ENCODE assay signal across 21 mouse cellular contexts in the genomic region with DNA sequence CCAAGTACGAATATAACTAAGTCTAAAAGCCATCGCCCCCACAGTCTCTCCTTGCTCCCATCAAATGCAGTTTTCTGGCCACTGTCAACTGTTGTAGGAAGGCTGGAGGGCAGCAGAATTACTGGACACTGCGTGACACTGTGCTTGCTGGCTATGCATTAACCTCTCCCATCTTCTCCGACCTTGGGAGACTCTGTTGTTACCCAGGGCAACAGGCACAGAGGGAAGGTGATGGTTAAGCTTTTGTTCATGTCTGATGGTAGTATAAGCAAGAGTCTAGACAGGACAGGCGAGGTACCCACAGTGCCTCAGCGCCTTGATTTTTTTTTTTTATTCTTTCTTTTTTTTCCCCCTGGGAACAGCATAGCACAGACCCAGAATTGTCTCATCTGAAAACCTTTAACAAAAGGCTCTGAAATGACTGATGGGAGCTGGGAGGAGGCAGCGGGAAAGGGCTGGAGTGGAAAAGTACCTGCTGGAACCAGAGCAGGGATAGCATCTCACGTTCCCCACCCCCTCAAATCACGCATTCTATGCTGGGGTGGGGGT.
A peak's percentile ranks its signal among the peaks of the same experiment; 100 is the strongest.
DNase-seq lines count a peak whose midpoint lies in the region; ATAC-seq and TF ChIP-seq lines count a peak whose summit lies in the region.
"Had no signal": no experiment of that assay in that cellular context is flagged by ENCODE, and none has a peak within 500 bp of the region (broad histone marks: within the 10 kb centered on the region; RNA-seq: fewer than 3 reads in every experiment).

No protein-coding gene starts in this region.

- peaks cover 18% of the 10 kb centered on the region for H3K4me1 ChIP-seq in midbrain, embryonic 10.5 days
- no peaks in the 10 kb centered on the region; the same call in 1 of the 2 replicates for H3K4me1 ChIP-seq in midbrain, embryonic 11.5 days (ENCODE audit: control insufficient read depth, insufficient read depth, low read length)
- H3K4me1 ChIP-seq in embryonic facial prominence, embryonic 10.5 days, result peaks cover 19% of the 10 kb centered on the region
- H3K4me1 ChIP-seq in hindbrain, postnatal 0 days (ENCODE audit: insufficient read depth, low read length), result no peaks in the 10 kb centered on the region
- H3K4me1 ChIP-seq: heart, embryonic 10.5 days; liver, embryonic 13.5 days had no signal

- peak overlapping the region; percentile 69; the same call in 1 of the 2 replicates for H3K27ac ChIP-seq in midbrain, embryonic 10.5 days (replicated peaks)
- H3K27ac ChIP-seq in midbrain, embryonic 11.5 days (ENCODE audit: low read depth, low read length), result no peak overlapping the region
- H3K27ac ChIP-seq in embryonic facial prominence, embryonic 10.5 days (replicated peaks), result 0 out of 2 replicates have a peak overlapping the region, but pooled peaks have one; percentile 27
- H3K27ac ChIP-seq in hindbrain, postnatal 0 days, result no peak overlapping the region
- H3K27ac ChIP-seq: embryonic facial prominence, embryonic 13.5 days; heart, embryonic 10.5 days; limb, embryonic 12.5 days; liver, embryonic 13.5 days had no signal

- no peaks in the 10 kb centered on the region for H3K9me3 ChIP-seq in midbrain, embryonic 10.5 days (replicated peaks)
- H3K9me3 ChIP-seq in midbrain, embryonic 11.5 days (ENCODE audit: control insufficient read depth, low read length), result no peaks in the 10 kb centered on the region
- no peaks in the 10 kb centered on the region for H3K9me3 ChIP-seq in embryonic facial prominence, embryonic 10.5 days
- H3K9me3 ChIP-seq in hindbrain, postnatal 0 days (ENCODE audit: low read length), result no peaks in the 10 kb centered on the region
- H3K9me3 ChIP-seq: embryonic facial prominence, embryonic 13.5 days; heart, embryonic 10.5 days; limb, embryonic 12.5 days; liver, embryonic 13.5 days had no signal

- TF ChIP-seq CTCF in hindbrain, postnatal 0 days (IDR thresholded peaks at IDR 0.05; ENCODE audit: low read depth), result no peak

- WGBS in midbrain, embryonic 10.5 days, result 81% methylated on average over 9 of the region's 9 CpGs
- 73% methylated on average over 9 of the region's 9 CpGs for WGBS in midbrain, embryonic 11.5 days
- 69% methylated on average over 9 of the region's 9 CpGs for WGBS in embryonic facial prominence, embryonic 10.5 days
- 41% methylated on average over 9 of the region's 9 CpGs for WGBS in hindbrain, postnatal 0 days

- H3K4me3 ChIP-seq in midbrain, embryonic 10.5 days, result no peak overlapping the region
- no peak overlapping the region for H3K4me3 ChIP-seq in midbrain, embryonic 11.5 days (ENCODE audit: low read depth, low read length)
- H3K4me3 ChIP-seq in embryonic facial prominence, embryonic 10.5 days, result no peak overlapping the region
- H3K4me3 ChIP-seq in hindbrain, postnatal 0 days (ENCODE audit: low read length), result no peak overlapping the region
- H3K4me3 ChIP-seq: embryonic facial prominence, embryonic 13.5 days; erythroblast, embryonic 14.5 days; heart, embryonic 10.5 days; limb, embryonic 12.5 days; liver, embryonic 13.5 days had no signal

- no peak for DNase-seq in midbrain, embryonic 10.5 days (ENCODE audit: low spot score)
- DNase-seq in midbrain, embryonic 11.5 days (ENCODE audit: low spot score, missing footprints), result no peak
- no peak for DNase-seq in embryonic facial prominence, embryonic 10.5 days (ENCODE audit: low spot score)
- no peak for DNase-seq in hindbrain, postnatal 0 days (ENCODE audit: low spot score)
- no peak for DNase-seq in layer of hippocampus, adult 9-11 months
- no peak for DNase-seq in thymus, postnatal 0 days (ENCODE audit: low spot score)
- DNase-seq in retina, postnatal 1 day, result no peak
- DNase-seq: adrenal gland, postnatal 25 days; cerebellum, adult 11 months; cerebellum, adult 9-11 months; heart, postnatal 4 days; kidney, adult 9 months; kidney, postnatal 25 days; liver, embryonic 13.5 days; lung, adult 2 months; lung, postnatal 14 days; right cerebral cortex, postnatal 14 days had no signal

- no peak overlapping the region for H3K9ac ChIP-seq in midbrain, embryonic 11.5 days (ENCODE audit: low read length)
- H3K9ac ChIP-seq in hindbrain, postnatal 0 days (replicated peaks; ENCODE audit: low read length), result no peak overlapping the region
- H3K9ac ChIP-seq: embryonic facial prominence, embryonic 13.5 days; limb, embryonic 12.5 days; liver, embryonic 13.5 days had no signal

- no peaks in the 10 kb centered on the region for H3K27me3 ChIP-seq in midbrain, embryonic 10.5 days (ENCODE audit: low read depth, poor library complexity, severe bottlenecking)
- H3K27me3 ChIP-seq in midbrain, embryonic 11.5 days (ENCODE audit: control insufficient read depth, insufficient read depth, low read length), result no peaks in the 10 kb centered on the region
- H3K27me3 ChIP-seq in embryonic facial prominence, embryonic 10.5 days (replicated peaks; ENCODE audit: low read depth, poor library complexity, severe bottlenecking), result no peaks in the 10 kb centered on the region
- no peaks in the 10 kb centered on the region for H3K27me3 ChIP-seq in hindbrain, postnatal 0 days (ENCODE audit: insufficient read depth, low read length)
- H3K27me3 ChIP-seq: embryonic facial prominence, embryonic 13.5 days; limb, embryonic 12.5 days; liver, embryonic 13.5 days had no signal

- no peak overlapping the region for H3K4me2 ChIP-seq in midbrain, embryonic 11.5 days
- H3K4me2 ChIP-seq in hindbrain, postnatal 0 days (ENCODE audit: low read depth, low read length), result no peak overlapping the region
- H3K4me2 ChIP-seq: embryonic facial prominence, embryonic 13.5 days; limb, embryonic 12.5 days; liver, embryonic 13.5 days had no signal

- no peaks in the 10 kb centered on the region for H3K36me3 ChIP-seq in midbrain, embryonic 10.5 days
- H3K36me3 ChIP-seq in midbrain, embryonic 11.5 days (ENCODE audit: control insufficient read depth, insufficient read depth, low read length), result no peaks in the 10 kb centered on the region
- no peaks in the 10 kb centered on the region for H3K36me3 ChIP-seq in embryonic facial prominence, embryonic 10.5 days (replicated peaks)
- H3K36me3 ChIP-seq in hindbrain, postnatal 0 days (ENCODE audit: insufficient read depth, low read length), result no peaks in the 10 kb centered on the region
- H3K36me3 ChIP-seq: embryonic facial prominence, embryonic 13.5 days; heart, embryonic 10.5 days; limb, embryonic 12.5 days; liver, embryonic 13.5 days had no signal

- no peak for ATAC-seq in midbrain, embryonic 11.5 days (ENCODE audit: low FRiP score)
- peak; percentile 51; the same call in 1 of the 2 replicates for ATAC-seq in hindbrain, postnatal 0 days

Comparison
In these comparisons a context has a peak if more than half of its experiments do, and no peak if none do; other contexts are left out.
1. H3K27ac ChIP-seq: peak in midbrain, embryonic 10.5 days (single experiment) and embryonic facial prominence, embryonic 10.5 days (single experiment); none in midbrain, embryonic 11.5 days (single experiment) and hindbrain, postnatal 0 days (single experiment).